ENCODE assay signal across 17 mouse cellular contexts in genomic region chrX:135963130-135963529, GRCm38 (mm10). TPM values are rescaled to one million over a fixed set of nuclear protein-coding genes. Genes with fewer than 3 reads are reported as not detected.
DNase-seq lines count a peak whose midpoint lies in the region; ATAC-seq lines count a peak whose summit lies in the region.
"Had no signal": no experiment of that assay in that cellular context is flagged by ENCODE, and none has a peak within 500 bp of the region (broad histone marks: within the 10 kb centered on the region; RNA-seq: fewer than 3 reads in every experiment).

No protein-coding gene starts in this region.

- H3K4me1 ChIP-seq in hindbrain, embryonic 12.5 days = no peaks in the 10 kb centered on the region
- H3K4me1 ChIP-seq in midbrain, embryonic 14.5 days (ENCODE audit: control insufficient read depth, insufficient read depth, low read length) = peaks cover 4% of the 10 kb centered on the region; the same call in 1 of the 2 replicates
- H3K4me1 ChIP-seq: embryonic facial prominence, embryonic 13.5 days; limb, embryonic 10.5 days; liver, embryonic 12.5 days; stomach, embryonic 15.5 days had no signal

- WGBS in hindbrain, embryonic 12.5 days = 38% methylated on average over 6 of the region's 6 CpGs
- WGBS in midbrain, embryonic 14.5 days = 26% methylated on average over 6 of the region's 6 CpGs

- H3K27ac ChIP-seq in hindbrain, embryonic 12.5 days = peak overlapping the region; percentile 30; the same call in 1 of the 2 replicates
- H3K27ac ChIP-seq in midbrain, embryonic 14.5 days (replicated peaks; ENCODE audit: low read depth, low read length) = peak overlapping the region; percentile 74
- H3K27ac ChIP-seq: embryonic facial prominence, embryonic 13.5 days; limb, embryonic 10.5 days; liver, embryonic 12.5 days; stomach, embryonic 15.5 days had no signal

- no peaks in the 10 kb centered on the region for H3K9me3 ChIP-seq in hindbrain, embryonic 12.5 days (replicated peaks)
- no peaks in the 10 kb centered on the region for H3K9me3 ChIP-seq in midbrain, embryonic 14.5 days (ENCODE audit: control insufficient read depth, low read length)
- H3K9me3 ChIP-seq: embryonic facial prominence, embryonic 13.5 days; limb, embryonic 10.5 days; liver, embryonic 12.5 days; stomach, embryonic 15.5 days had no signal

- H3K4me2 ChIP-seq in hindbrain, embryonic 12.5 days (replicated peaks) = no peak overlapping the region
- H3K4me2 ChIP-seq in midbrain, embryonic 14.5 days (ENCODE audit: low read length) = 0 out of 2 replicates have a peak overlapping the region, but pooled peaks have one; percentile 18
- H3K4me2 ChIP-seq: embryonic facial prominence, embryonic 13.5 days; heart, embryonic 11.5 days; liver, embryonic 12.5 days; stomach, embryonic 15.5 days had no signal

- H3K4me3 ChIP-seq in hindbrain, embryonic 12.5 days = no peak overlapping the region
- H3K4me3 ChIP-seq in midbrain, embryonic 14.5 days (replicated peaks; ENCODE audit: low read depth, low read length) = no peak overlapping the region
- H3K4me3 ChIP-seq: embryonic facial prominence, embryonic 13.5 days; limb, embryonic 10.5 days; liver, embryonic 12.5 days; stomach, embryonic 15.5 days had no signal

- DNase-seq in CD4-positive, CD25-positive, alpha-beta regulatory T cell, adult 2 months (ENCODE audit: low read depth, low spot score) = peak; percentile 6
- DNase-seq in R1 (ENCODE audit: low read depth, low spot score) = peak; percentile 73
- DNase-seq in midbrain, embryonic 14.5 days = peak; percentile 63
- no peak for DNase-seq in gastrocnemius, adult 8-10 months (ENCODE audit: low spot score in 2 of 2)
- no peak for DNase-seq in MN1 (ENCODE audit: low spot score)
- no peak for DNase-seq in lung, adult 18-20 months
- no peak for DNase-seq in right cerebral cortex, adult 18-20 months
- DNase-seq: gastrocnemius, postnatal 14 days had no signal

- H3K9ac ChIP-seq in hindbrain, embryonic 12.5 days = no peak overlapping the region
- no peak overlapping the region; the same call in 1 of the 2 replicates for H3K9ac ChIP-seq in midbrain, embryonic 14.5 days (replicated peaks; ENCODE audit: low read length)
- H3K9ac ChIP-seq: embryonic facial prominence, embryonic 13.5 days; liver, embryonic 12.5 days; stomach, embryonic 15.5 days had no signal

- no peaks in the 10 kb centered on the region for H3K27me3 ChIP-seq in hindbrain, embryonic 12.5 days
- no peaks in the 10 kb centered on the region for H3K27me3 ChIP-seq in midbrain, embryonic 14.5 days (ENCODE audit: control insufficient read depth, insufficient read depth, low read length)
- H3K27me3 ChIP-seq: CH12.LX; embryonic facial prominence, embryonic 13.5 days; liver, embryonic 12.5 days; stomach, embryonic 15.5 days had no signal

- ATAC-seq in hindbrain, embryonic 12.5 days (ENCODE audit: low FRiP score) = peak; percentile 60
- peak; percentile 57; the same call in 1 of the 2 replicates for ATAC-seq in midbrain, embryonic 14.5 days (ENCODE audit: low FRiP score, low TSS enrichment)
- ATAC-seq: liver, embryonic 12.5 days; lung, postnatal 0 days; Patski had no signal

- H3K36me3 ChIP-seq in hindbrain, embryonic 12.5 days = no peaks in the 10 kb centered on the region; the same call in 1 of the 2 replicates
- no peaks in the 10 kb centered on the region for H3K36me3 ChIP-seq in midbrain, embryonic 14.5 days (ENCODE audit: control insufficient read depth, insufficient read depth, low read length)
- H3K36me3 ChIP-seq: embryonic facial prominence, embryonic 13.5 days; limb, embryonic 10.5 days; liver, embryonic 12.5 days; stomach, embryonic 15.5 days had no signal

RNA-seq across cellular contexts. Expression of gene Arxes2, which starts 30.5 kb away (rescaled TPM):
- polyA plus RNA-seq in hindbrain, embryonic 12.5 days (2016; fragmentation: Nextera tagmentation; extraction: Ambion mirVana) = 144 and 146 TPM in 2 replicates
- polyA plus RNA-seq in midbrain, embryonic 14.5 days (2014; fragmentation: Nextera tagmentation; extraction: Ambion mirVana) = 312 and 337 TPM in 2 replicates
- total RNA-seq in gastrocnemius, adult 8-10 months (2022) = 1 to 10 TPM in 1 of 4 experiments, under 1 TPM in 2, not detected in 1; 0.29 to 1.9 (median 0.82) TPM

Comparison
In these comparisons a context has a peak if more than half of its experiments do, and no peak if none do; other contexts are left out.
1. DNase-seq: peak in CD4-positive, CD25-positive, alpha-beta regulatory T cell, adult 2 months (single experiment), R1 (single experiment) and midbrain, embryonic 14.5 days (single experiment); none in gastrocnemius, adult 8-10 months (0 of 2), MN1 (single experiment), lung, adult 18-20 months (0 of 2) and right cerebral cortex, adult 18-20 months (single experiment).